In genomic region chr8:107851236-107852043, GRCm38 (mm10) we compare ENCODE assay signal across 30 mouse cellular contexts.
DNase-seq lines count a peak whose midpoint lies in the region; ATAC-seq lines count a peak whose summit lies in the region.
"Had no signal": no experiment of that assay in that cellular context is flagged by ENCODE, and none has a peak within 500 bp of the region (broad histone marks: within the 10 kb centered on the region; RNA-seq: fewer than 3 reads in every experiment).

No protein-coding gene starts in this region.

- no peak overlapping the region for H3K4me2 ChIP-seq in hindbrain, embryonic 16.5 days (ENCODE audit: low read length)
- peak overlapping the region; percentile 33 for H3K4me2 ChIP-seq in embryonic facial prominence, embryonic 13.5 days
- peak overlapping the region; percentile 23 for H3K4me2 ChIP-seq in limb, embryonic 12.5 days
- H3K4me2 ChIP-seq: forebrain, embryonic 12.5 days; heart, embryonic 11.5 days; hindbrain, embryonic 13.5 days; liver, embryonic 11.5 days; lung, embryonic 15.5 days; stomach, embryonic 15.5 days had no signal

- no peaks in the 10 kb centered on the region for H3K36me3 ChIP-seq in hindbrain, embryonic 10.5 days
- no peaks in the 10 kb centered on the region for H3K36me3 ChIP-seq in hindbrain, embryonic 16.5 days (ENCODE audit: control insufficient read depth, insufficient read depth, low read length)
- H3K36me3 ChIP-seq in embryonic facial prominence, embryonic 13.5 days, result no peaks in the 10 kb centered on the region
- no peaks in the 10 kb centered on the region for H3K36me3 ChIP-seq in limb, embryonic 12.5 days
- H3K36me3 ChIP-seq: forebrain, embryonic 12.5 days; hindbrain, embryonic 13.5 days; lung, embryonic 15.5 days; stomach, embryonic 15.5 days had no signal

- 78% methylated on average over 17 of the region's 17 CpGs for WGBS in hindbrain, embryonic 10.5 days
- WGBS in hindbrain, embryonic 16.5 days, result 76% methylated on average over 17 of the region's 17 CpGs
- 38% methylated on average over 17 of the region's 17 CpGs for WGBS in embryonic facial prominence, embryonic 13.5 days
- 44% methylated on average over 17 of the region's 17 CpGs for WGBS in limb, embryonic 12.5 days

- H3K9me3 ChIP-seq in hindbrain, embryonic 10.5 days, result no peaks in the 10 kb centered on the region
- H3K9me3 ChIP-seq in hindbrain, embryonic 16.5 days (ENCODE audit: control insufficient read depth, low read length), result no peaks in the 10 kb centered on the region
- H3K9me3 ChIP-seq in embryonic facial prominence, embryonic 13.5 days, result no peaks in the 10 kb centered on the region
- H3K9me3 ChIP-seq in limb, embryonic 12.5 days, result no peaks in the 10 kb centered on the region
- H3K9me3 ChIP-seq: forebrain, embryonic 12.5 days; hindbrain, embryonic 13.5 days; lung, embryonic 15.5 days; megakaryocyte, embryonic 14.5 days; stomach, embryonic 15.5 days had no signal

- ATAC-seq in hindbrain, embryonic 16.5 days, result no peak
- ATAC-seq in embryonic facial prominence, embryonic 13.5 days (ENCODE audit: insufficient number of reproducible peaks, insufficient read depth, low FRiP score, low TSS enrichment, low read depth), result no peak
- ATAC-seq in limb, embryonic 12.5 days (ENCODE audit: insufficient number of reproducible peaks, insufficient read depth, low FRiP score, low TSS enrichment, low read depth), result peak; percentile 75
- ATAC-seq: inflammation-experienced regulatory T-cells, adult 6 months; Patski had no signal

- no peak overlapping the region for H3K4me3 ChIP-seq in hindbrain, embryonic 10.5 days
- H3K4me3 ChIP-seq in hindbrain, embryonic 16.5 days (ENCODE audit: low read length), result no peak overlapping the region
- no peak overlapping the region for H3K4me3 ChIP-seq in embryonic facial prominence, embryonic 13.5 days
- H3K4me3 ChIP-seq in limb, embryonic 12.5 days (replicated peaks), result no peak overlapping the region
- H3K4me3 ChIP-seq: erythroblast, embryonic 14.5 days; forebrain, embryonic 12.5 days; gastrocnemius, adult 2 months; hindbrain, embryonic 13.5 days; left cerebral cortex, adult 2 months; lung, embryonic 15.5 days; megakaryocyte, embryonic 14.5 days; stomach, embryonic 15.5 days had no signal

- H3K9ac ChIP-seq in hindbrain, embryonic 16.5 days (ENCODE audit: low read depth, low read length), result no peak overlapping the region
- H3K9ac ChIP-seq in embryonic facial prominence, embryonic 13.5 days, result no peak overlapping the region
- H3K9ac ChIP-seq in limb, embryonic 12.5 days (replicated peaks), result no peak overlapping the region
- H3K9ac ChIP-seq: forebrain, embryonic 12.5 days; hindbrain, embryonic 13.5 days; lung, embryonic 15.5 days; stomach, embryonic 15.5 days had no signal

- H3K4me1 ChIP-seq in hindbrain, embryonic 10.5 days (replicated peaks), result peaks cover 9% of the 10 kb centered on the region; the same call in 1 of the 2 replicates
- H3K4me1 ChIP-seq in hindbrain, embryonic 16.5 days (ENCODE audit: control insufficient read depth, insufficient read depth, low read depth, low read length), result no peaks in the 10 kb centered on the region
- H3K4me1 ChIP-seq in embryonic facial prominence, embryonic 13.5 days, result peaks cover 24% of the 10 kb centered on the region
- peaks cover 25% of the 10 kb centered on the region for H3K4me1 ChIP-seq in limb, embryonic 12.5 days (replicated peaks)
- H3K4me1 ChIP-seq: lung, embryonic 15.5 days; megakaryocyte, embryonic 14.5 days; stomach, embryonic 15.5 days had no signal

- H3K27me3 ChIP-seq in hindbrain, embryonic 10.5 days (ENCODE audit: insufficient read depth, poor library complexity, severe bottlenecking), result no peaks in the 10 kb centered on the region
- no peaks in the 10 kb centered on the region for H3K27me3 ChIP-seq in hindbrain, embryonic 16.5 days (replicated peaks; ENCODE audit: control insufficient read depth, insufficient read depth, low read length)
- no peaks in the 10 kb centered on the region for H3K27me3 ChIP-seq in embryonic facial prominence, embryonic 13.5 days
- H3K27me3 ChIP-seq in limb, embryonic 12.5 days, result no peaks in the 10 kb centered on the region
- H3K27me3 ChIP-seq: hindbrain, embryonic 13.5 days; lung, embryonic 15.5 days; megakaryocyte, embryonic 14.5 days; stomach, embryonic 15.5 days had no signal

- peak overlapping the region; percentile 40; the same call in 1 of the 2 replicates for H3K27ac ChIP-seq in hindbrain, embryonic 10.5 days
- no peak overlapping the region for H3K27ac ChIP-seq in hindbrain, embryonic 16.5 days (ENCODE audit: low read depth, low read length)
- peak overlapping the region; percentile 80; the same call in 1 of the 2 replicates for H3K27ac ChIP-seq in embryonic facial prominence, embryonic 13.5 days
- H3K27ac ChIP-seq in limb, embryonic 12.5 days, result peak overlapping the region; percentile 90
- H3K27ac ChIP-seq: forebrain, embryonic 12.5 days; gastrocnemius, adult 2 months; hindbrain, embryonic 13.5 days; left cerebral cortex, adult 2 months; lung, embryonic 15.5 days; stomach, embryonic 15.5 days had no signal

- no peak for DNase-seq in hindbrain, embryonic 10.5 days (ENCODE audit: low spot score)
- DNase-seq in frontal cortex, postnatal 25 days (ENCODE audit: low spot score in 2 of 2), result no peak
- no peak for DNase-seq in ovary, postnatal 14 days (ENCODE audit: low spot score)
- no peak for DNase-seq in ovary, postnatal 36 days (ENCODE audit: low spot score)
- DNase-seq: adrenal gland, postnatal 25 days; cerebellum, adult 11-12 months; cerebellum, postnatal 10 days; gastrocnemius, adult 2 months; gastrocnemius, postnatal 36 days; heart, adult 18-20 months; heart, postnatal 36 days; kidney, adult 11 months; kidney, postnatal 14 days; lung, postnatal 4 days; midbrain, embryonic 14.5 days; right cerebral cortex, postnatal 25 days had no signal
